Mouse (Mus musculus) kidney, adult 18-20 months (tissue): ENCODE data around the gene Six3.

Experiments
- DNase-seq: peaks from one replicate; pipeline ENCODE4 v3.0.0; 2021

Six3 gene

GRCm38 (mm10) chr17:85613266-85613860 lies at the start of gene Six3:
TSS of gene Six3 (plus strand) at chr17:85613608.
- no peak for DNase-seq

- DNase-seq, result no peak
Observed at GRCm38 (mm10) chr17:85564107-85564506, 49.3 kb upstream of the Six3 start.

GRCm38 (mm10) chr17:85574023-85574422 lies 39.4 kb upstream of the Six3 start:
- no peak for DNase-seq

- DNase-seq, result no peak
Observed at GRCm38 (mm10) chr17:85578290-85578689, 35.1 kb upstream of the Six3 start.

GRCm38 (mm10) chr17:85579350-85579749 lies 34.1 kb upstream of the Six3 start:
- no peak for DNase-seq

- no peak for DNase-seq
Observed at GRCm38 (mm10) chr17:85580221-85580620, 33.2 kb upstream of the Six3 start.

GRCm38 (mm10) chr17:85584170-85584569 lies 29.2 kb upstream of the Six3 start:
- no peak for DNase-seq

GRCm38 (mm10) chr17:85584573-85584972 lies 28.8 kb upstream of the Six3 start:
- DNase-seq, result no peak

- DNase-seq, result no peak
Observed at GRCm38 (mm10) chr17:85585779-85586178, 27.6 kb upstream of the Six3 start.

- DNase-seq, result no peak
Observed at GRCm38 (mm10) chr17:85591976-85592375, 21.4 kb upstream of the Six3 start.

GRCm38 (mm10) chr17:85595853-85596252 lies 17.6 kb upstream of the Six3 start:
- no peak for DNase-seq

- DNase-seq, result no peak
Observed at GRCm38 (mm10) chr17:85596341-85596890, 17.0 kb upstream of the Six3 start.

- DNase-seq, result no peak
Observed at GRCm38 (mm10) chr17:85599520-85599919, 13.9 kb upstream of the Six3 start.

GRCm38 (mm10) chr17:85606463-85606862 lies 6.9 kb upstream of the Six3 start:
- DNase-seq, result no peak

- DNase-seq, result no peak
Observed at GRCm38 (mm10) chr17:85607556-85608365, 5.6 kb upstream of the Six3 start.

- no peak for DNase-seq
Observed at GRCm38 (mm10) chr17:85608366-85609093, 4.9 kb upstream of the Six3 start.

GRCm38 (mm10) chr17:85609094-85609425 lies 4.3 kb upstream of the Six3 start:
- DNase-seq, result no peak

- no peak for DNase-seq
Observed at GRCm38 (mm10) chr17:85609621-85610392, 3.6 kb upstream of the Six3 start.

- no peak for DNase-seq
Observed at GRCm38 (mm10) chr17:85610393-85611115, 2.9 kb upstream of the Six3 start.

- no peak for DNase-seq
Observed at GRCm38 (mm10) chr17:85611521-85612515, 1.6 kb upstream of the Six3 start.
